Mouse (Mus musculus) frontal cortex, postnatal 25 days (tissue): Measurements from ENCODE around the gene Hoxd1.

Experiments
- DNase-seq, 2 experiments: peaks; one replicate each; pipeline ENCODE4 v3.0.0; 2022; ENCODE audit warnings: low spot score in 2 of 2

The Hoxd1 gene

DNA sequence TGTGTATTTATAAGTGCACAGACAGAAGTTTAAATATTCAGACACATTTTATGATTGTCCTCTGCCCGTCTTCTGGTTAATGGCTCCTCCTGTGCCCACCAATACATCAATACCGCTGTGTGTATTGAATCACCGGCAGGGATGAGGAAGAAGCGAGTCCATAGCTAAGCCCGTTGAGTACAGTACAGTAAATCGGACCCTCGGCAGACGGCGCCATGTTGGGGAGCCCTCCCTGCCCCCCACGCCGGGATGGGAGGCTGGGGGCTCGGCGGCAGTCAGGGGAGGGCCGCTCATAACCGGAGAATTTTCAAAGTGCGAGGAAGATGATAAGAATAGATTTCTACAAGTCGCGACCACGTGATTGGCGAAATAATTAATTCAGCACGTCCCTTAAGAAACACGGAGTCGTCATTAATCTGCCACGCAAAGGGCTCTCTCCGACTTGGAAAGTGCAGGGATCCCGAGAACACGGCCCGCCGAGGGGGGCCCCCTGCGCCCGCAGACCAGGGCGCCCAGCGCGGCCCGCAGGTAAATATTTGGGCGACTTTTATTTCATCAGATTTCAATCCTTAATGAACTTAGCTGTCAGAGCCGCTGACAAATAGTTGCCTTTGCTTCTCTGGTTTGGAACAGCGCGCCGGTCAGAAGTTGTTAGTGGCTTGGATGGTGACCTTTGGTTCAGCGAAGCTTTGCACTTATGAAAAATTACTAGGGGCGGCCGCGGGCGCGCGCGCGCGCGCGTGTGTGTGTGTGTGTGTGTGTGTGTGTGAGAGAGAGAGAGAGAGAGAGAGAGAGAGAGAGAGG is 30.1 kb upstream of the Hoxd1 start:
- DNase-seq = no peak

DNA sequence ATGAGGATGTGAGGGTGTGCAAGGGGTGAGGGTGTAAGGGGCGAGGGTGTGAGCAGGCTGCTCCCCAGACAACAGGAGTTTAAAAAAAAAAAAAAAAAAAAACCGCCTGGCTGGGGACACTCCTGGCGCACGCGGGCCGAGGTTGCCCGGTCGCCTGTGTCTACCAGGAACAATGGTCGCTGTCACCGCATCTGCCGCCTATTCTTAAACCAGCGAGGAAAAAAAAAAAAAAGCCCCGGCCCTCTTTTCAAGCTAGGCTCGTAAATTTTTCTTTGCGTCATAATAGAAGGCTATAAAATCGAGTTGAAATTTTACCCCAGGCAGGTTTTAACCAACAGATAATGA is 29.5 kb upstream of the Hoxd1 start:
- no peak for DNase-seq

DNA sequence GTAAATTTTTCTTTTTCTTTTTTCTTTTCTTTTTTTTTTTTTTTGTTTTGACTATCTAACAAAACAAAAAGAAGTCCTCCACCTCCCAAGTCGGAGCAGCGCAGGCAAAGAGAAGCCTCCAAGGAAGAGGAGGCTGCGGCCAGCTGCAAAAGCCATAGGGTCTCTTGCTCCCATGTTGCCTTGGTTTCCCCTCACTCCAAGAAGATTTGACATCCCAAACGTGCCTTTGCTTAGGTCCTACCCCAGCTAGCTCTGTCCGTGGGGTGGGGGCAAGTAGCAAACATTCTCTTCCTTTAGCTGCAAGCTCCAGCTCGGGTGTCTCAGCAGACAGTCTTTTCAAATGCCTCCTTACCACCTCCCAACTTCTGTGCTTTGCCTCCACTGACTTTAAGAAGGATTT is 29.0 kb upstream of the Hoxd1 start:
- DNase-seq = no peak

DNA sequence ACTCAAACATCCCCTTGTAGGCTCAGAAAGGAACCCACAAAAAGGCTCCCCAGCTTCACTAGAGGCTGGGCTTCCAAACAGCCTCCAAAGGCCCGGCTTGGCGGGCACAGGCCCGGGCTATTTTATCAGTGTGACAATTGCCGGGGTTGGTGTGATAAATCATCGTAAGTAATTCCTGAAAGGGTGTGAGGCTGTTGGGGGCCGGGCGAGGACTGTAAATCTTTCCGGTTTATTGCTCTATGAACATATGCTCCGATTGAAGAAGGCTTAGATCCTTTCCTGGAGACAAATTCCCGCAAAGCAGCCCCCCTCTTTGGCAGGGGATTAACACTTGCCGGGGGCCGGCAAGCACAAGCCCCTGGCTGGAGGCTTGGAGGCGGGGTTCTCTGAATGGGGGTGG is 28.3 kb upstream of the Hoxd1 start:
- no peak for DNase-seq

DNA sequence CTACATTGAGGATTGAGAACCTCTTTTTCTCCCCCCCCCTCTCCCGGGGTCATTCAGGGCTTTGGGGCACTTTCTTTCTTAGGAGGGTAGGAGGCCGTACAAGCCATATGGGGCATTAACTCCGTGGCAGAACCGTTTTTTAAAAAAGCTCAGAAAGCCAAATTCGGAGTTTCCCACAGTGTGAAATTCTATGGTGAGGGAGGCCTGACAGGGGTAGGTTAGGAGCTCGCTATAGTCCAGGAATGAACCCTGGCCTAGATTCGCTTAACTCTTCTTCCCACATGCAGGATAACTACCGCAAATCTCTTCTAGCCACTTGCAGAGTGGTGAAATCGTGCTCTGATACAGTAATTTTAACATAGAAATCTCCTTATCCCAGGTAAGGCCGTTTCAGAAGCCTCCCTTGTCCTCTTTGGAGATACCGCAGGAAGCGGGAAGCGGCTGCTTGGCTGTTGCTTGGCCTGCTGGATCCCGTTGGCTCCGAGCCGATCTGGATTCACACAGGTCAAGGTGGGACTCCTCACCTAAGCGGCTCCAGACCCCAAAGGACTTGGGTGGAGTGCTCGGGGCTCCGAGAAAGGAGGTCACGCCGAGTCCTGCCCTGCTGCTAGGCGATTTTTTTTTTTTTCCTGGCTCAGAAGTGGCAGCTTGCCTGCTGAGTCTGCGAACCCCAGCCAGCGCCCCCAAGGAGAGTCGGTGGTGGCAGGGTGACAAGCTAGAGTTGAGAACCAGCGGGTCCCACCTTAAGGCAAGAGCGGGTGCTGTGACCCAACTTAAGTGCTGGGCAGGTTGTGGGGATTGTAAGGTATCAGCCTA is 27.6 kb upstream of the Hoxd1 start:
- DNase-seq = no peak

DNA sequence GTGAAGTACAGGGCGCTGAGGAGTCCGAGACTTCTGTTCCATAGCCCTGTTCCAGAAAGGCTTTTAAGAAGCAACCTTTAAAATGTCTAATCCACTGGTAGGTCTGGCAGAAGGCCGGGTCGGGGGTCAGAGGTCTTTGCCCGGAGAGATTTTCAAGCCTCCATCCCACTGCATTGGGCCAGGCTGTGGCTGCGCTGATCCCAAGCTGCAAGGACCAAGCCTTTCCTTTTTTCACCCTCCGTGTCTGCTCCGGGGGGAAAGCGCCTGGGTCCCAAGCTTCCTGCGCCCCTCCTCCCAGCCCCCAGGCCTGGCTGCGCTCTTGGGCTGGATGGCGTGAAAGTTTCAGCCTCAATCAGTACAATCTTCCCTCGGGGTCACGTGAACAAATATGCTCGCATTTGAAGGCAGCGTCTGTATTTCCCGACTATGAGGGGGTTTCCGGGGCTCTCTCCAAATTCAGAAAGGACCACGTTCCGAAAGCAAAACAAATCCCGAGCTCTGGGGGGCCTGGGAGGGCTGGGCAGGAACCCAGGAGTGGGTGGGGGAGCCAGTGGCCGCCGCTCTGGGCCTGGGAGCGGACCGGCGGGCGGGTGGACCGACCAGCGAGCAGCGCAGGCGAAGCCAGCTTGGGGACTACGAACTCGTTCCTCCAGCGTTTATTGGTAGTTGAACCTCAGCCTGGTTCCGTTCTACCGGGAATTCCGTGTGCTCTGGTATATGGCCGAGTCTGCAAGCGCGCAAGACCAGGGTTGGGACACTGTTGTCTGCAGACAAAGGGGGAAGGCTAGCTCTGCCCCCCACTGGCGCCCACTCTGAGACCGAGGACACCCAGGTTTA is 26.7 kb upstream of the Hoxd1 start:
- DNase-seq = no peak

DNA sequence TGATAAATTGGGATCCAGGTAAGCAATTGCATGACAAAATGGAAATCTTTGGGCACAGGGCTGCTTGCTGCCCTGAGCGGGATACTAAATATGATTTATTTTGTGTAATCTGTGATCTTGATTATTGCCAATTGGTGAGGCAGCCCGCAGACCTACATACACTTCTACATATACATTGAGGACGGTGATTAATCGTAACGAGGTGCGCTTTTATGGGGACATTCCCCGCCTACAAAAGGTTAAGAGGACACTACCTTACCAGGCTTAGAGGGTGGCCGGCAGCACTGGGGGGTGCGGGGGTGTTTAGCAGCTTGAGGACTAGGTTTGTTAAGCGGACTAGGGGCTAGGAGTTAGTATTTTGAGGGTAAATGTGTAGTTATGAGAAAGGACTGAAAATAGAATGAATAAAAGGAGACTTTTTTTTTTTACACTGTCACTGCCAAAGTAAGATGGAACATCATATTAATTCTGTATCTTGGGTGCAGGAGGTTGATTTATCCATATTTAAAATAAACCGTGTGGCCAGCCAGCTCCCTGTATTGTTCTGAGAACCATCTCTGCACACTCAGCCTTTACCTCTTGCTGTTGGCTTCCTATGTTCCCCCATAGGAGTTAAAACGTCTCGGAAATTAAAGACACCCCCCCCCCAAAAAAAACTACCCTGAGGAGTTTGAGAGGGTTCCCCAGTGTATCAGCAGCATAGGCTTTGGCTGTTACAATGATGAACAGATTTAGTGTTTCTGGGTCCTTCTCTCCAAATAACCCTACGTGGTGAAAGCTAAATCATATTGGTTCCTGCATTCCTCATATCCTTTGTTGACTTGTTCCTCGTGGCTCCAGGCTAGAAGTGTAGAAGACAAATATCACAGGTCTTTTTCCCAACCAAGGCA is 25.8 kb upstream of the Hoxd1 start:
- DNase-seq = no peak

DNA sequence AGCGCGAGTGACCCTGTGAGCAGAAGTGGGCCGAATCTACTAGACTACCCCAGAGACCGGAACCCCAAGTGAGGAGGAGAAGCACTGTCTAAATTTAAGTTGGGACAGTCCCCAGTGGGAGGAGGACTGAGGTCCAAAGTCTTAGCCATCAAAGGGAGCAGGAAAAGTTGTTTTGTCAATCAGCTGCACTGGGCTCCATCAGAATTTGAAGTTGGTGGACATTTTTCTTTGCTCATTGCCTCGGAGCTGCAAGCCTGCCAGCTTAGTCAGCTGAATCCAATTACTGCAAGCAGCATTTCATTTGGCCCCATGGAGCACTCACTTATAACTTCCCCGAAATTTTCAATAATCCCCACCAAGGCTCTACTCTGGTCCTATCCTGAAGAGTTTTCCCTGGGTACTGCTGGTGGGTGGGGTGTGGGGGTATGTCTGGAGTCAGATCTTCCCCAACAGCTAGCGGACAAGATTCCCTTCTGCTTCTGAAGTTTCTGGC is 25.2 kb upstream of the Hoxd1 start:
- DNase-seq = no peak

DNA sequence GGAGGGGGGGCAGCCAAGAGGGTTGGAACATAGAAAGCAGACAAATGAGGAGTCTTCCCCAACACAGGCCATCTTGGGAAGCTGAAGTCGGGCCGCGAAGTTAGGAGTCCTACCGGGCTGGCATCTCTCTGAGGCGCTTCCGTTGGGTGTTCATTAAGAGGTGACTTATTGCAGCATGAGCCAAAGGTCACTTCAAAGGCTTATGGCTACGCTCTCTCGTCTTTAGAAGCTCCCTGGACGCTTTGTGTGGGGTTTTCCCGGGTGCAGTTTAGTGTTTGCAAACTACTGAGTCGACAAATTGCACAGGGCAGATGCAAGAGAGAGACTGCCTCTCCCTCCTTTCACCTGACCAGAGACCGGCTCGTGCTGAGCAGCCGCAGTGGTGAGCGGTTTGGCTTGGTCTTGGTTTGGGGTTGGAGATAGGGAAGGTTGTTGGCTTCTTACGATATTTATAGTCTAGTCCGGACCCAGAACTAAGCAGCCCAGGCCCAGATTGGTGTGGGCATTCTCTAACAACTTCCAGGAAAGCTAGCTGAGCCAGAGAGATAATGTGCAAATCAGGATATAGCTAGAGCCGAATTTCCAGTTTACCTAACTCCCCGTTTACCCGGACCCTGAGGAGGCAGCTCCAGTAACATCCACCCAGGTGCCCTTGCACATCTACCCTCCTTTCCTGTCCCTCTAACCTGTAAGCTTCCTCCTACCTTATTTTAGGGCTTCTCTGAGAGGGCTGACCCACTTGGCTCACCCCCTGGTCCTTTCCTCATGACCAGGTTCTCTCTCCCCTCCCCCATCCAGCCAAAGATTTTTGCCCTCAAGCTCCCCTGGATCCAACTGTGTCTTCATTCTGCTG is 23.9 kb upstream of the Hoxd1 start:
- DNase-seq = no peak

DNA sequence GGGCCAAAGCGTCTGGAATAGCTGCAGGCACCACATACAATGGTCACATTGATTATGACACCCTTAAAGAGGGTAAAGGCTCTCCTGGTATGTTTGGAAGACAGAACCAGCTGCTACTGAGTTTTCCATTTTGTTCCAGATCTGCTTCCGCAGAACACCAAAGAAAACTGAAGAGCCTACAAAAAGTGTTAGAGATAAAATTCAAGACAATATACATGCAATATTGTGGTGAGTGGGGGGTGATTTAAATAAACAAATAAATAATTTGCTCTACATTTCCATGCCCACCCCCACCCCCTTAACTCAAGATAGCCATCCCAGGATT is 23.3 kb upstream of the Hoxd1 start:
- DNase-seq = no peak

DNA sequence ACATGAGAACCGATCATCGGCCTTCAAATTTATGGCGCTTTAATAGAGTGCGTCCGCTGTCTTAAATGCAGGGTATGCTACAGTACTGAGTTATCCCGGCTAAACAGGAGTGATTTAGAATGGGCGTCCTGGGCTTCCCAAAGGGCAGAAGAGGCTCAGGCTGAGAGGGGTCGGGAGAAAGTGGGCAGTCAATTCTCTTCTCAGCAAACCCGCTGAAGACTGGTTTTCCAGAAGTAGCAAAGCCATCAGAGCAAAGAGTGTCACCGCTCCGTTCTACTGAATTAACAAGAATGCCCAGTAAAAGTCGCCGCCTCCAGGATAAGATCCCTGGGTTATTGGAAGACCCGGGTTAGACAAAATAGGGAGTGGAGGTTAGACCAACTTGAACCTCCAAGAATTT is 22.9 kb upstream of the Hoxd1 start:
- DNase-seq = no peak

DNA sequence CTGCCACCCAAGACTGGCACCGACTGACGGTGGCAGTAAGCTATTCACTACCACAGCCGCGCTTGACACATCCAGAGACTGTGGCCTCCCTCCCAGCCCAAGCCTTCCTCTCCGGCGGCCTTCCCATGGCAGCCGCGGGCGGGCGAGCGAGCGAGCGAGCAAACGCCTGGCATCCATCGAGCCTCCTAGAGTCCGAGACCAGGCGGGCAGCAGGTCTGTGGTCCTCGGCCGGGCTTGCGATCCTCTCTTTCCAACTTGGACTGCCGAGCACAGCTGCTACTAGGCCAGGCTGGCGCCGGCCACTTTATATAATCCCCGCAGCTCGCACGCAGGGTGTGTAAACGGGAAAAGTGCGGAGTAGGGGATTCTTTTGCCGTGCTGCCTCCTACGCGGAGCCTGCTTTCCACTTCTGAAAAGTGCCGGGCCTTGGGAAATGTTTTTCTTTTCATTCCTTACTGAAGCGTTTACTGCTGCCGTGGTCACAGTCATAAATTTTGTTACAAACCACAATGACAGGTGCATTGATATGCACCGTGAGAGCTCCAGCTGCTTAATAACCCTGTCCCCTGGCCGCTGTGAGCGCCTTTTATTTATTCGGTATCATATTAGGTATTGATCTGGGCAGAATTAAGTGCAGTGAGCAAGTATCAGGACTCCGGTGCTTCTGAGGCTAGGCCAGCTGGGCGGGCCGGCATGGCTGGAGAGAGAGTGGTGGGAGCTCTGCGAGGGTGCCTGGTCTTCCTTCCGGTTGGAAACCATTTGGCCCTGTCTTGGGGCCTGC is 22.3 kb upstream of the Hoxd1 start:
- DNase-seq = no peak

DNA sequence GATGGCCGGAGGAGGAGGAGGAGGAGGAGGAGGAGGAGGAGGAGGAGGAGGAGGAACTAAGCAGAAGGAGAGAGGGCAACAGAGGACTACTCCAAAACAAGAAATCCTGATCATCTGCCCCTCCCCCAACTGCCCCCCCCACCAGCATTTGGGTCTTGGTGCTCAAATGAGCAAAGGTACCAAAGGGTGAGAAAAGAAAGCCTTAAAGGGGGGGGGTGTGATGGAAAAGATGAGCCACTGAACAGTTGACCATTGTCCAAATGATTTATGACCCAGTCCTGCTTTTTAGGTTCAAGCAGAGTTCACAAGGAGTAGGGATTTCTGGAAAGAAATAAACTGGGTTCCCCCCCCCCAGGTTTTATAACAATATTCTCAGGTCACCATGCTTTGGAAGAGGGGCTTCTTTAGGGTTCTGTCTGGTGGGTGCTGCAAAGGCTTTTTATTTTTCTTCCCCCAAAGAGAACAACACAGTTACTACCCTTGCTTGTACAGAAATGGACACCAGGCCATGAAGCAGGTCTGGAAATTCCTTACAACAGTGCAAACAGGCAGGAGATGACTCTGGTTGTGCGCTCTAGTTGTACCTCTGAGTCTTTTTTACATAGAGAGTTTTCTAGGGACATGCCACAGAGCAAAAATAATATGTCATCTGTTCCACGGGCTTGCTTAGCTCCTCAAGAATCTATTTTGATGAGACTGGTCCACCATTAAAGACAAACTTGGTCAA is 21.4 kb upstream of the Hoxd1 start:
- no peak for DNase-seq

DNA sequence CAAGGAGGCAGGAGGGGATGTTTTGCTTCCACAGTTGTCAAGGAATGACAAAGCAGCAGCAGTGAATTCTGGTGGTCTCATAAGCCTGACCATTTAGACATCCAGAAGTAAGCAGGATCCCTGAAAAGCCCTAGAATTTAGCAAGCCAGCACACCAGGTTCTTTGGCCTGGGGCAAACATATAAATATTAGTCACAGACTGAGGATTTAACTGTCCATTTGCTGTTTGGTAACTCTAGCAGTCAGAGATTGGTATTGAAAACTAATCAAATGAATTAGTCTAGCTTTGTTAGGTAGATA is 20.9 kb upstream of the Hoxd1 start:
- DNase-seq = no peak

DNA sequence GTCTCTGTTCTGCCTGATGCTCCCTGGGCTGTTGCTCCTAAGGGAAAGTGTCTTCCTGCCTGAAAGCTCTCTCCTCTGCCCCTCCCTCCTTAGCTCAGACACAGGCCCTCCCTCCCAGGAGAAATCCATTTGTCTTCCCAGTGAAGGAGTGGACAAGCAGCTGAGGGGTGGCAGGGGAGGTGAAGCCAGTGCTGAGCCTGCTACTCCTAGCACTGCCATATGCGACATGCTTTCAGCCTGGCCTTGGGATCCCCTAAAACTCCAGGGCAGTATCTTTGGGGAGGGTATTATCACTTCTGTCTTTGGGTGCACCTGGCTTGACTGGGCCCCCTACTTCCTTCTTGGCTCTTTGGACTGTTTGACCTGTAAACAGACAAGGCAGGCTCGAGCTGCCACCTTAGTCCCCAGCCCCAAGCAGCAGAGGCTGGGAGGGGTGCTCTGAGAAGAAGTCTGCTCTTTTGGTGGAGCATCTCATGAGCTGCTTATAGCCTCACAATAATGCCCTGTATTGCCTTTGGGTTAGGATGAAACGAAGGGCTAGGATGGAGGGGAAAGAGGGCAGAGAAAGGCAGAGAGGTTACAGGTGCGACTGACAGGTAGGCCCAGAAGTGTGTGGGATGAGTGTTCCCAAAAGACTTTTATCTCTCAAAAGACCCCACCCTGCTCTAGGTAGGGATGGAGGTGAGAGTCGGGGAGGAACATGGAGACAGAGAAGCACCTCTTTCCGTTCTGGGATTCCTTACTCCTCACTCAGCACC is 17.1 kb upstream of the Hoxd1 start:
- DNase-seq = no peak

DNA sequence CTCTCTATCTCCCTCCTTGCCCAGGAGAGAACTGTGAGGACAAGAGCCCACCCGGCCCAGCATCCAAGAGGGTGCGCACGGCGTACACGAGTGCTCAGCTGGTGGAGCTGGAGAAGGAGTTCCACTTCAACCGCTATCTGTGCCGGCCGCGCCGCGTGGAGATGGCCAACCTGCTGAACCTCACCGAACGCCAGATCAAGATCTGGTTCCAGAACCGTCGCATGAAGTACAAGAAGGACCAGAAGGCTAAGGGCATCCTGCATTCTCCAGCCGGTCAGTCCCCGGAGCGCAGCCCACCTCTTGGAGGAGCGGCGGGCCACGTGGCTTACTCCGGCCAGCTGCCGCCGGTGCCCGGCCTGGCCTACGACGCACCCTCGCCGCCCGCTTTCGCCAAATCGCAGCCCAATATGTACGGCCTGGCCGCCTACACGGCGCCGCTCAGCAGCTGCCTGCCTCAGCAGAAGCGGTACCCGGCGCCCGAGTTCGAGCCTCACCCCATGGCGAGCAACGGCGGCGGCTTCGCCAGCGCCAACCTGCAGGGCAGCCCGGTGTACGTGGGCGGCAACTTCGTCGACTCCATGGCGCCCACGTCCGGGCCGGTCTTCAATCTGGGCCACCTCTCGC is 16.4 kb upstream of the Hoxd1 start:
- no peak for DNase-seq

DNA sequence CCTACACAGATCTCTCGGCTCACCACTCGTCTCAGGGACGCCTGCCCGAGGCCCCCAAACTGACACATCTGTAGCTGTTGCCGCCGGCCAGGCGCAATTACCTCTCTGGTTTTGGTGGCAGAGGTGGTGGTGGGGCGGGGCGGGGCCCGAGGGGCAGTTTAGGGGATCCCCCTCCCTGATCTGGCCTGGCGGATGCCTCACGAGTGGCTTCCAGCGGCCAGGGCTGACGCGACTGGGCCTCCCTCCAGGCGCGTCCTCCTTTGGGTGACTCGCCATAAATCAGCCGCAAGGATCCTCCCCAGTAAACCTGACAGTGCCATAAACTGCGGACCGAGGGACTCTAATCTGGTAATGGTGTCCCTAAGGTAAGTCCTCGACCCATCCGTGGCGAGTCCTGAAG is 15.8 kb upstream of the Hoxd1 start:
- DNase-seq = no peak

DNA sequence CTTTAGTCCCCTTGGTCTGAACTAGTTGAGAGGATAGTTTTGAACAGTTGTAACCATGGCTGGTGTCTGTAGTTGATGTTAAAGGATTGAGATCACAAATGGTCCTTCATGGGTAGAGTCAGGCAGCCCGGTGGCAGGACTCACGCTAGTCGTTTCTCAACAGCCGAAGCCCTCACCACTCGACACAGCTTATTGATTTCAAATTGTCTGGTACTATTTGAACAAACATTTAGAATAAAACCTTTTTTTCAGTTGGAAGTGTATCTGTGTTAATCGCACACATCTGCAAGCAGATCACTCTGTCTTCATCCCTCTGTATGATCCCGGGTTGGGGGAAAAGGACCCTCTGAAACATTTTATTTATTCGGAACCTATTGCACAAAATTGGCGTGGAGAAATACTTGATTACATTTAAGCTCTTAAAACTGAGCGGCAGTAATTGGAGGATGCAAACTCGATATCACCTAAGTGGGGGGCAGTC is 15.1 kb upstream of the Hoxd1 start:
- no peak for DNase-seq
